Mouse (Mus musculus) embryonic facial prominence, embryonic 14.5 days (tissue): Measurements from ENCODE around the gene Dock3. TPM values are rescaled to one million over a fixed set of nuclear protein-coding genes. Genes with fewer than 3 reads are reported as not detected.

ENCODE experiments used
- ATAC-seq: fragments of 200-750 bp; cut with Nextera tagmentation; 2 replicates; pipeline ENCODE4 v1.8.0; 2017; ENCODE audit warnings: low read depth, moderate number of reproducible peaks, moderate TSS enrichment
- DNase-seq: peaks from one replicate; pipeline ENCODE4 v3.0.0-alpha.2; 2015; ENCODE audit warnings: low spot score
- H3K27ac ChIP-seq: fragments of 300-500 bp; sonication (generic); replicated peaks from 2 replicates; pipeline ENCODE4 v1.5.1; 2014; ENCODE audit warnings: low read depth, mild to moderate bottlenecking, low read length, moderate library complexity
- H3K27me3 ChIP-seq: fragments of 300-500 bp; sonication (generic); replicated peaks from 2 replicates; pipeline ENCODE4 v1.6.1; 2014; ENCODE audit warnings: low read length; ENCODE audit not compliant: control insufficient read depth, insufficient read depth
- H3K36me3 ChIP-seq: fragments of 300-500 bp; sonication (generic); 2 replicates; pipeline ENCODE4 v1.6.1; 2014; ENCODE audit warnings: low read length, mixed read lengths; ENCODE audit not compliant: control insufficient read depth, insufficient read depth
- H3K4me1 ChIP-seq: fragments of 300-500 bp; sonication (generic); 2 replicates; pipeline ENCODE4 v1.6.1; 2014; ENCODE audit warnings: antibody characterized with exemption, low read length; ENCODE audit not compliant: control insufficient read depth, insufficient read depth
- H3K4me2 ChIP-seq: fragments of 300-500 bp; sonication (generic); 2 replicates; pipeline ENCODE4 v1.6.1; 2014; ENCODE audit warnings: low read depth, mild to moderate bottlenecking, low read length, moderate library complexity, mixed read lengths
- H3K4me3 ChIP-seq: fragments of 300-500 bp; sonication (generic); 2 replicates; pipeline ENCODE4 v1.5.1; 2014; ENCODE audit warnings: low read depth, mild to moderate bottlenecking, low read length
- H3K9ac ChIP-seq: fragments of 300-500 bp; sonication (generic); 2 replicates; pipeline ENCODE4 v1.6.1; 2014; ENCODE audit warnings: low read depth, mild to moderate bottlenecking, low read length, moderate library complexity, mixed read lengths
- H3K9me3 ChIP-seq: fragments of 300-500 bp; sonication (generic); 2 replicates; pipeline ENCODE4 v1.6.1; 2016; ENCODE audit warnings: low read length; ENCODE audit not compliant: control insufficient read depth
- WGBS: fragments of 180-500 bp; shearing (Covaris S2); extraction: QIAGEN DNeasy Blood & Tissue Kit; methylation state at CpG from one replicate; pipeline ENCODE4 v1.1.7; 2014; 5-methylcytosine and 5-hydroxymethylcytosine counted together
- microRNA-seq: library from miRNA; unstranded; fragments of <30 nt; microRNA quantifications from one replicate; pipeline ENCODE4, GENCODE M21; 2016; ENCODE audit warnings: borderline number of aligned reads
- polyA plus RNA-seq: library from polyadenylated mRNA; unstranded; fragments of >200 nt; fragmentation: Nextera tagmentation; extraction: Ambion mirVana; gene quantifications from 2 replicates; pipeline ENCODE4 v1.2.1, GENCODE M21; 2014

The Dock3 gene
- polyA plus RNA-seq, 1 experiment from 2014 or later = 1.7 TPM

- no peaks in the 10 kb centered on the region for H3K9me3 ChIP-seq
- ATAC-seq = no peak
Measured at GRCm38 (mm10) chr9:106874216-106874615, 357.5 kb downstream of the Dock3 start.

GRCm38 (mm10) chr9:106858036-106858435 lies 373.7 kb downstream of the Dock3 start:
- Histone ChIP-seq H3K4me1 (no peaks in the 10 kb centered on the region), H3K4me3 (no peak overlapping the region), H3K9ac (no peak overlapping the region), H3K36me3 (peaks cover 83% of the 10 kb centered on the region), H3K27ac (no peak overlapping the region), H3K9me3 (no peaks in the 10 kb centered on the region), H3K27me3 (no peaks in the 10 kb centered on the region), H3K4me2 (no peak overlapping the region)
- WGBS = 88% methylated on average over 11 of the region's 11 CpGs
- DNase-seq = no peak
- ATAC-seq = no peak

More at GRCm38 (mm10) chr9:106874216-106874615, 357.5 kb downstream of the Dock3 start:
- Histone ChIP-seq H3K27me3 (no peaks in the 10 kb centered on the region), H3K27ac (no peak overlapping the region), H3K36me3 (peaks cover 63% of the 10 kb centered on the region), H3K4me1 (no peaks in the 10 kb centered on the region), H3K4me3 (no peak overlapping the region), H3K9ac (no peak overlapping the region), H3K4me2 (no peak overlapping the region)
- DNase-seq = no peak
- 84% methylated on average over 5 of the region's 5 CpGs for WGBS

GRCm38 (mm10) chr9:106856664-106857063 lies 375.0 kb downstream of the Dock3 start:
- no peak overlapping the region for H3K27ac ChIP-seq
- no peak overlapping the region for H3K9ac ChIP-seq
- H3K36me3 ChIP-seq = peaks cover 84% of the 10 kb centered on the region
- ATAC-seq = no peak
- H3K27me3 ChIP-seq = no peaks in the 10 kb centered on the region
- no peak overlapping the region for H3K4me3 ChIP-seq
- WGBS = 83% methylated on average over 3 of the region's 3 CpGs
- H3K4me2 ChIP-seq = no peak overlapping the region
- DNase-seq = no peak
- H3K4me1 ChIP-seq = no peaks in the 10 kb centered on the region
- no peaks in the 10 kb centered on the region for H3K9me3 ChIP-seq

Small RNAs within 50 kb of the gene (microRNA-seq; reads per million reads assigned to microRNA genes)
- gene Gm22238 = not detected

Other genes with a start within 250 kb of the Dock3 start
- 10.1 and 12.2 TPM in 2 replicates for gene Mapkapk3, start 58.0 kb upstream of the Dock3 start, polyA plus RNA-seq
- 5.8 and 6.6 TPM in 2 replicates for gene Cish, start 64.1 kb upstream of the Dock3 start, polyA plus RNA-seq
- 9.8 and 10.8 TPM in 2 replicates for gene Hemk1, start 106.4 kb upstream of the Dock3 start, polyA plus RNA-seq
- gene 6430571L13Rik, start 108.7 kb upstream of the Dock3 start, polyA plus RNA-seq = 0.96 and 1.2 TPM in 2 replicates
- gene Cacna2d2, start 167.7 kb upstream of the Dock3 start, polyA plus RNA-seq = 0.88 and 0.93 TPM in 2 replicates